Mouse (Mus musculus): ENCODE measurements at regions not wholly inside any gene's neighbourhood (a gene's known extent, or its start where the extent isn't known, plus 50 kb on each side); places are given as distances from the start of the nearest gene placed in this dataset.
A peak's percentile ranks its signal among the peaks of the same experiment; 100 is the strongest.

DNA sequence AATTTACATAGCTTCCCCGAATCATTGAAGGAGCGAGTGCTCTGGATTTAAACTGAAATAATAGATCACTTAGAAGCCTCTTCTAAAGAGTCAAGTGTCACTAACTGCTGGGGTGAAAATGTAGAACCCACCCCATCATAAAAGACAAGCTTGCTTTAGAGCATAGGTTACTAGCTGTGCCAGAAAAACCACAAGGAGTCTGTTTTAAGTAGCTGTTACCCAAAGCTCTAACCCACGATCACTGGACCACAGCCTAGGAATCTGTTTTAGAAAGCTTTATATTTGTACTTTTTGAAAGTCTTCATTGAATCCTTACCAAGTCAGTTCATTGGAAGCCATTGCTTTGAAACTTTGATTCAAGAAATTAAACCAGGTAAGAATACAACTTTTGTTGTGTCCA, 233.7 kb upstream of the Dcn start:
- no peak for DNase-seq (ENCODE audit: low read depth, low spot score)

DNA sequence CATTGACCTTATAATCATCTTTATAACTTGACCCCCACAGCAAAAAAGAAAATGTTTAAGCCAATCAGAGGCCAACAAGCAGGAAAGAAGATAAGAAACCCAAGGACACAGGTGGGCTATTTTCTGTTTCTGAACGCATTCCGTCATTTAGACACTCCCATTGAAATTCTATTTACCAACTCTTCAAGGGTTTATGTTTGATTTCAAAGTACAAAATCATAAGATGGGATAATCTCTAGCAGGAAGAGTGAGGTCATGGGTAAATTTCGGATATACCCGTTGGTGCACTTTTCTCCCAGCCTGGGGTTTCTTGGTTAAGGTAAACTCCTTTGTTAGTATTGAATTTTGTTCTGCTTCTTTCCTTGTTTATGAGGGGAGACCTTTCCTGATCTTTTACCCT, 230.9 kb upstream of the Dcn start:
- DNase-seq (ENCODE audit: low read depth, low spot score): no peak

DNA sequence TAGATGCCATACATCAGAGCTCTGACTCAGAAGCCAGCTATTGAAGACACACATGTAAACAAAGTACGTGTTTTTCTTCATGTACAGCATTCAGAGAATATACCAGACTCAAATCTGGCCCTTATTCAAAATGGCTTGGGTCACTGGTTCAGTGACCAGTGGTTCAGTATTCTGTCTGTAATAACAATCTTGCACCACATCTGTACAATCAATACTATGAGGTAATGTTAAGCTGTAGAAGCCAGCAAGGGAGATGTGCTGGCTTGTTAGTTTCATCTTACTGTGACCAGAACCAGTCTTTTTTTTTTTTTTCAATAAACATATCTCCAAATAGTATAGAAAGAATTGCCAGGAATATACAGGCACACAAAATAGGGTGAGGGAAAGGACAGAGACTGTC, 229.6 kb upstream of the Dcn start:
- DNase-seq (ENCODE audit: low read depth, low spot score): no peak

DNA sequence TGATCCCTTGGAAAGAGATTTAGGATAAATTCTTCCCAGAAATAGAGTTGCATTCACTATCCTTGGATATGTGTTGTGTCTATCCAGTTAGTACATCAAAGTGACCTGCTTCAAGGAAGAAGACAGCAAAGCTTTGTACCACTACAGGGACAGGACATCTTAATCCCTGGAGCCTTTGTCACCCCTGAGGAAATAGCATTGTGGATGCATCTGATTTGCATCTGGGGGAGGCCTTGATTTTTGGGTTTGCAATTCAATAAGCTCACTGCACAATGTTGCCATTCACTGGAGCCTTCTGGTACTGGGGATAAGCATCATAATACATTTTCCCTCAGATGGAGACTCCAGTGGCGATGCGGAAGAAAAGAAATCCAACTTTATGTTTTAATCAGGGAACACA, 229.2 kb upstream of the Dcn start:
- DNase-seq (ENCODE audit: low read depth, low spot score): no peak

DNA sequence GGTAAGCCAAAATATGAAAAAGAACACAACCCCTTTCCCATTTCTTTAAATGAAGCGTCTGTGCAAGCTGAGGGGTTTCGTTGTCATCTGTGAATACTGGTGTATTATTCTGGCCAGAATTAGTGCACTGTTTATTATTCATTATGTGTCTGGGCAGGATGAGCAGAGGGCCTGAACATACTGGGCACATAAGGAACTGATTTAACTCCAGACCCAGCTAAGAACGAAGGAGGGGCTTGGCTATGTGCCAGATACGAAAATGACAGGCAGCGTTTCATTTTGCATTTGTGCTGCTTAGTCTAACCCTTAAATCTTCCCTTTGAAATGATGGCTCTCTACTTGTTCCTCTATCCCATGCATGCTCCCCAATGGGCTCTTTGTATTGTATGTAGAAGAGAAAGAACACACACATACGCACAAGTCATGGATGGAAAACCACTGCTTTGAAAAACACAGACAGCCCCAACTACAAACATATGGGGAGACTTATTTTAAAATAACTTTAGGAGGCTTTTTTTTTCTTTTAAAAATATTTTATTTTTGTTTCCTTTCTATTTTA, 213.4 kb upstream of the Dcn start:
- DNase-seq (ENCODE audit: low read depth, low spot score): no peak

DNA sequence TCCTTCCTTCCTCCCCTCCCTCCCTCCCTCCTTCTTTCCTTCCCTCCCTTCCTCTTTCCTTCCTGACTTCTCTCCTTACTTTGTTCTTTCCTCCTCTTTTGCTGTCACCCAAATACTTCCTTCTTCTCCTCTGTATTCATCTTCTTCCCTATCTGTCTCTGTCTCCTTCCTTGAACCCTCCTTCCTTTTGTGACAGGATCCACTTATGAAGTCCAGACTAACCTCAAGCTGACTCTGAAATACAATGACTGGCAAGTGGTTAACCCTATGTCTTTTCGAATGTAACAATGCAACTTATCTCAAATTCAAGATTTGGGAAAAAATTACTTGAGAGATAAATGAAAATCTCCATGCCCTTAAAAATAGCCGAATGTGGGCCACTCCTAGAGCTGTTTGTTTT, 197.0 kb upstream of the Dcn start:
- DNase-seq (ENCODE audit: low read depth, low spot score): no peak

DNA sequence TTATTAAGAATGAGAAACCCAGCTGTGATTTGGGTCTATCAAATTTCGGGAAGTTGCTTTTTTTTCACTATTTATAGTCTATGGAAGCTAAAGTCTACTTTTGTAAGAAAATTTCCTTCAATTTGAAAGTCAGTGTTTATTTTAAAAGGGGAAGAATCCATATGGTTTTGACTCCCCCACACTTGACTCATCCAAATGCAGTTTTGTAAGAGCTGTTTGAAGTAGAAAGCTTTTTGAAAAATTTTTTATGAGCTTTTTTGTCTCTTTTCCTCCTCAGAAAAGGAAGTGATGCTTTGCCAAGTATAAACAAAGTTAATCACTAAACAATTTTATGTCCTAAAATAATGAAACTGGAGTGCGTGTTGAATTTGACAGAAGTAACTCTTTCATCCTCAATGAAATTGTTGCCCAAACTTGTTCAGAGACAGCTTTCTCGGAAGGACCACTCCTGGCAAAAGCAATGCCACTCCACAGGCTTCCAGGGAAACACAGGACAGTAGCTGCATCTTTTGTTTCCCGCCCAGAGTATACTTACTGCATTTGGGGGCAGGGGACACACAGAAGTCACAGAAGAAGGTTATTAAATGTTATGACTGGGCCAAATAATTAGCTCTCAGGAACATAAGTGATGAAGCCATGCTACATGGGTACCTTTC, 196.4 kb upstream of the Dcn start:
- no peak for DNase-seq (ENCODE audit: low read depth, low spot score)

DNA sequence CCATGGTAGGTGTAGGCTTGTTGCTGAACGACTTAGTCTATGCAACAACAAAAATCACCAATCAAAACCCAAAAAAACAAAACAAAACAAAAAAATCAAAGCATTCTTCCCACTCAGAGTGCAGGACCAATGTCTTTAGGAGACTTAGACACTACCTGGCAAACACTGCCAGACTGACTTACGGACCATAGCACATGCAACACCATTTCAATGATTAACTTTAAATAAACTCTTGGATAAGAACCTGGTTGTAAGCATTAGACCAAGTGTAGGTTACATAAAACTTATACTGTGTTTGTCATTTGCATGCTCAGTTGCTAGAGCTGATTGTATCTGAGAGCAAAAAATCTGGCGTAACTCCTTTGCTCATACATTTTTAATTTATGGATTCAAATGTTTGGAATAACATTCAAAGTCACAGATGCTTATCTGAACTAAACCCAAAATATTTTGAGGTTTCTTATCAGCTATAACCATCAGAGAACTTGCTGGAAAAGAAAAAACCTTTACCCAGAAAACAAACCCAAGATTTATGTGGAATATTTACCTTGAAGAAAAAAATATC, 174.5 kb upstream of the Dcn start:
- no peak for DNase-seq (ENCODE audit: low read depth, low spot score)

DNA sequence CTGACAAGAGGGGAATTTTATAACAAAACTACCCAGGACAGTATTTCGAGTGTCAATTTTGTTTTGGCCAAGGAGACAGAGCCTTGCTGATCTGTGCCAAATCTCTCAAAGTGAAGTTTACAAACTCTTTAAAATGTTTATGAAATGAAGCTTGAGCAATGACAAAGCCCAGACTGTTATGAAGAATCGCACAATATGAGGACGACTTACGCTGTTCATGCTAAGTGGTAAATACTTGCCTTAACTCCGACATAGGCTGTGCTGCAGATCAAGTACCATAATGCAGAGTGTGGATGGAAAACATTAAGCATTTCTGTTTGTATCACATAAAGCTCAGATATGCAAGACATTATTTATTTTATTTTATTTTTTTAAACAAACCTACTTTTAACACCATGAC, 169.8 kb upstream of the Dcn start:
- no peak for DNase-seq (ENCODE audit: low read depth, low spot score)

DNA sequence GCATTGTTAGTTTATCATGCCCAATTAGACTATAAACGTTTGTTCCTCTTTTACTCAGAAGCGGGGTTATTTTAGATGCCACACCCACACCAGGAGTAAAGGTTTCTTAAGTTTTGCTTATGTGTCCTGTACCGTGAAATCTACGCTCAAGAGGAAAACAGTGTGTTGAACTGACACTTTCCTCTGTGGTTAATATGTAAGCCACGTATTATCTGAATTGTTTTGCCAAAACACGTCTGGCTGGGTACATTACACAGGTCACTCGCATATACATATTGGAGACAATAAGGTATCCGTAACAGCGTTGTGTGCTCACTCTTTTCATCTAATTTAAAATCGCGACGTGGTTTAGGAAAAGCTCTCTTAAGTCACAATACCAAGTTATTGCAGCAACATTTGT, 166.9 kb upstream of the Dcn start:
- DNase-seq (ENCODE audit: low read depth, low spot score): no peak

DNA sequence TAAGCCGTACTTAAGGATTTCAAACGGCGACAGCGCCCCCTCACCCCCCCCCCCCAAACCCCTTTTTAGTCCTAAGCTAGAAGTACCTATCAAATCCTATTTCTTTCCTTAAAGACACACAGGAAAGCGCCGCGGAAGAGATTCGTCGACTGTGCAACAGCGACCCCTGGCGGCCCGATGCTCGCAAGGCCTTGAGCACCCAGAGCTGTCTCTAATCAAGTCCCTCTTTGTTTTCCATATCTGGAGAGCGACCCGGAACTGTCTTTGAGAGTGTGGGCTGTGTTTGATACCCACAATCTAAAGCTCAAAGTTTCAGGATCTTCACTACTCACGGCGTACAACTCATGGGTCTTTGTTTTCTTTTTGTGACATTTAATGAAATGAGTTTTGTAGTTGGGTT, 166.4 kb upstream of the Dcn start:
- DNase-seq (ENCODE audit: low read depth, low spot score): peak; percentile 84

DNA sequence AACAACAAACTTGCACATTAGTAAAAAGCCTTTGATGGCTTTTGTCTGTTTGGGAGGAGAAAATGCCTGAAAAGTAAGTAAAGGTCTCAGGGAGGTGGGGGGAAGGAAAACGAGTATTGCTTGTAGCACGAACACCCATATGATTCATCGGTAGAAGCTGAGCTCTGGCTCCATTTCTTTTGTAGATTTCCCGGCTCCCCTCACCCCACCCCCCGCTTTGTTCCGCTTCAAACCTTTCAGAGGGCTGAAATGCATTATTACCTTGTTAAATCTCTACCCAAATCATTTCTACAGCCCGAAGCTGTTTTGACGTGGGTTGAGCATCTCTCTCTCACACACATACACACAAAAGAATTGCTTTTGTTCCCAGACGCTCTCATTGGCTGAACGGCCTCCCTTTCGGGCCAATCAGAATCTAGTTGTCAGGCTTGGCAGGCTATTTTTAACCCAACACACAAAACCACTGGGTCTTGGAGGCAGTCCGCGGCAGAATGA, 166.0 kb upstream of the Dcn start:
- peak; percentile 74 for DNase-seq (ENCODE audit: low read depth, low spot score)

DNA sequence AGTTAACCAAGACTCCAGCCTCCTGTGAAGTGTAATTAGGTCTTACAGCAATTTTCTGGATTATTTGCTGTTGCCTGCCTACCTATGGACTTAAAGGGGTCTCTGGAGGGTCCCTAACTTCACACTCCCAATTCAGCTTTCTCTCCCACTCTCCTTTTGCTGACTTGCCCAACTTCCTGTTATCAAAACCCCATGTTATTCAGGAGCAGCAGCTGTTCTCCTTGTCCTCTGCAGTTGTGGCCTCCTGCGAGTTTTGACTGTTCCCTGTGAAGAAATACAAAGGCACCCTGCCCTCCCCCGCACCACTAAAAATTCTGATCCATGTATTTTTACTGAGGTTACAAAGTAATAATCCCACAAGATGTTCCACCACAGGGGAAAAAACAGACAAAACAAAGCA, 146.8 kb upstream of the Dcn start:
- DNase-seq (ENCODE audit: low read depth, low spot score): no peak

DNA sequence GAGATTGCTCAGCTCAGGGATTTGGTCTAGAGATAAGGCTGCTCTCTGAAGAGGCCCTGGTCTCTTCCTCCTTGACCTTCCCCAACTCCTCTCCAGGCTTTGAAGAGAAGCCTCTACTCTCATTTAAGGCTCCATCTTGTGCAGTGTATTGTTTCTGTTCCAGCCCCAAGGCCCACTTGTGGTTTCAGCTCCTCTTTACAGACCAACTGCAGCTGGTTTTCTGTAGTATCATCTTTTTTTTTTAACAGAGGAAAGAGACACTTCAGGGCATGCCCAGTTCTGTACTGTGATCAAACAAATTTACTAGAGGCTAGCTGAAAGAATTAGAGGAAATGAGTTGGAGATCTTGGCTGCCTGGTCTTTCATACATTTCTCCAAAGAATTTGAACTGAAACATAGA, 145.4 kb upstream of the Dcn start:
- DNase-seq (ENCODE audit: low read depth, low spot score): no peak

DNA sequence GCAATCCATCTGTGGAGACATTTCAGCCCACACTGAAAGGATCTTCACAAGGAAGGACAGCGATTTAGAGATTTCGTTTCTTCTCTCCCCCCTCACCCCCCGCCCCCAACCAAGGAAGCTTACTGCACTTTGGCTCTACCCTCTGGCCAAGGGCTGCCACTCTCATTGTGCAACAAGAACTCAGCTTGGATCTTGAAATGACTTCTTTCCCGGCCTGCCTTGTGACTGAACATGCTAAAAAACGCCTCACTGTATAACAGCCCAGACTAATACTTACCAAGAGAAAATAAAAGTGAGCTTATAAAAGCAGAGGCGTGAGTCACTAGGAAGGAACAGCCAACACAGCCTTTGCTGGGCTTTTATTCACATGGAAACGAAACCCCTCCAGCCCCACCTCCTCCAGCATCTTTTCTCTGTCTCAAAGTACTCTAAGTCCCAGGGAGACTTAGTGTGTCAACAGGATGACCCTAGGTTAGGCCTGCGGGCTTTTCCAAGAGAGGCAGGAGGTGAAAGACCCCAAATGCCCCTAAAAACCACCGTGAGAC, 144.7 kb upstream of the Dcn start:
- no peak for DNase-seq (ENCODE audit: low read depth, low spot score)

DNA sequence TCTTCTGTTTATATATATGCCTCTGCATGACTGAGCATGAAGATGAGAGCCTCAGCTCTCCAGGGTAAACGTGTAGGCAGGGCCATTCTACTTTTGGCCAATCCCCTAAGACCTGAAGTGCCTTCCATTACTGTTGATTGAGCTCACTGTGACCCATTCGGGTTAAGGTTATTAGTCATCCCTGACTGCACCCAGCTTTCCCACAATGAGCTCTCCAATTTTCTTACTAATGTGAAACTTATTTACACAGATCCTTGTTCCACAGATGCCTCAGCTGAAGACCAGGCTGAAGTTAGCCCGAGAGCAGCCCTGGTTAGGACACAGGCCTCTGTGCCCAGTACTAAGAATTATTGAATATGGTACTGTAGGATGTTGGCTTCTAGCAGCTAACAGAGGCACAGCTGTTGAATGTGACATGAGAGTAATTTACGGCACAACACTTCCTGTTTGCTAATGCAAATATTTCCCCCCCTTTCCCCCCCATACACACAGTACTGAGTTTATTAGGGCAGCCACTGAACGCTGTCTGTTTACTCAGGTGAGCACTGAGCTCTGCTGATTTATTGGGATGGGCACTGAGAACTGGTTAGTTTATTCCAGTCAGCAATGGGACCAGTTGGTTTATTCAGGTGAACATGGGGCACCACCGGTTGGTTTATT, 141.2 kb upstream of the Dcn start:
- DNase-seq (ENCODE audit: low read depth, low spot score): no peak

DNA sequence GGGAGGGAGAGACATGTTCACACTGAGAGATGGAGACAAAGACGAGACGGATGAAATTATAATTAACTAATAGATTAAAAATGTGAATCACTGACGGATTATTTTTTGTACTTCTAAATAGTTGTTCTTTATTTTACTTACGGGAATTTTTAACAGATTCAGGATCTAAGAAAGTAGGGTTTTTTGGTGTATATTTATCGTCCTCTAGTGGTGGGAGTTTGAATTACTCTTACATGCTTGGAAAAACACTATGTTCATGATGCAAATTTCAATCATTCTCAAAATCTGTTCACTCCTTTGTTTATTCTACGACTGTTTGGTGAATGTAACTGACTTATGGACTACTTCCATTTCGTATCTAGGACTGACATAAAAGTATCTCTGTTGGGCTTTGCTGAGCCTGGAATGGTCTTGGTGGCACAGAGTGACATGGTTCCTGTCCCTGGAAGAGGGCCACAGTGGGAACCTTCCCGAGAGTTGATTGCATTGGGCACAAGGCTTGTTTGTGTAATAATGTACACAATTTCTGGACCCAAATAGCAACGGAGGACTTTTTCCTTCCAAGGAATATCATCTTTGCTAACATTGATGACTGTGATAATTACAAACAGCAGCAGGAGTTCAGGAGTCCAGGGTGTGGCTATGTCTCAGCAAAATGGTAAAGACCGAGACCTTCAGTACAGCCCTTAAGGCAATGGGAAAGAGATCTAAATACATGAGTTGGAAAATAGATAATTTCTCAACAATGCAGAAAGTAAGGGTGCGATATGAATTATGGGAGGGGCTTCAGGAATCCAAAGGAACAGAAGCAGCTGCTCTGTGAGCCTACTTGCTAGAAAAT, 139.3 kb upstream of the Dcn start:
- peak; percentile 17 for DNase-seq (ENCODE audit: low read depth, low spot score)

DNA sequence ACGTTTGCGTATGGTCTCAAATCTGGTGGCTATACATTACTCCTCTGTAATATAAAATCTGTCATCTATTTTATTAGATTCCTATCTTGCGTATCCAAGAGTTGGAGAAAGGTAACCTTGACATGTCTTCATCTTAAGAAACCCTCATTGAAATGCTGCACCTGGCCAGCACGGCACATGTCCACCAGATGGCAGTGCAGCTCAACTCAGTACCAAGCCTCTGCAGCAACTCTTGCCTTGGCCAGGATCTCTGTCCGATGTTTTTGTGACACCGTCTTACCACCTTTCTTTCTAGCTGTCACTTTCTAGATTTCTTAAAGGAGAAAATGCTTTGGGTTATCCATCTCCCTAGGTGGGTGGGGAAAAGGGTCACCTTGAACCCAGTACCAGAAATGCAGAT, 134.1 kb upstream of the Dcn start:
- DNase-seq (ENCODE audit: low read depth, low spot score): peak; percentile 54

DNA sequence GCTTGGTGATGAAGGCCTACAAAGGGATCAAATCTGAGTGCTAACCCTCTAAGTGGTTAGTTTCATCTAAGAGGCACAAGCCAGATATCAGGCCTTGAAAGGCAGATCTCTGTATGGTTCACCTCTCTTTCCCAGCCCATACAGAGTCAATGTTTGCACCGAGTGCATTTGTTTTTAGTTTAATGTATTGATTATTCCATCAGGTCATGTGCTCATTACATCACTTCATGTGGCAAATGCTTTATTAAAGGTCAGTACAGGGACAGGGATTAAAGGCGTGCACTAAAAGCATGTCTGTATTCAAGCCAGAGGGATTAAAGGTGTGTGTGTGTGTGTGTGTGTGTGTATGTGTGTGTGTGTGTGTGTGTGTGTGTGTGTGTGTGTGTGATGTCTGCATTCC, 132.5 kb upstream of the Dcn start:
- no peak for DNase-seq (ENCODE audit: low read depth, low spot score)

DNA sequence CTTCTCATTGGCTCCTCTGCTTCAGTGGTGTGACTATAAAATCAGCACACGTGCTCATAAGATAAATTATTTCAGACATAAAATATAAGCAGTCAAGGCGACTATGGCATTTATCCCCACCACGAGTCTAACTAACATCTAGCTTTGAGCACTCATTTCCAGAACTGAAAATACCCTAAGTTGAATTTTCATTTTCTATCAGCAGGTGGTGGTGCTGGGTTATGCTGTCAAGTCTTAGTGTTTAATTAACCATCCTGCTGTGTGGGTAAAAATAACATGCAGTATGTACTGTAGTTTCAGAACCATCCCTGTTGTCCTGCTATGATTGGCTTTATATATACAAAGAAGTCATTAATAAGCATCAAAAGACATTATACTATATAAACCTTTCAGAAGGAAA, 110.8 kb upstream of the Dcn start:
- no peak for DNase-seq (ENCODE audit: low read depth, low spot score)

DNA sequence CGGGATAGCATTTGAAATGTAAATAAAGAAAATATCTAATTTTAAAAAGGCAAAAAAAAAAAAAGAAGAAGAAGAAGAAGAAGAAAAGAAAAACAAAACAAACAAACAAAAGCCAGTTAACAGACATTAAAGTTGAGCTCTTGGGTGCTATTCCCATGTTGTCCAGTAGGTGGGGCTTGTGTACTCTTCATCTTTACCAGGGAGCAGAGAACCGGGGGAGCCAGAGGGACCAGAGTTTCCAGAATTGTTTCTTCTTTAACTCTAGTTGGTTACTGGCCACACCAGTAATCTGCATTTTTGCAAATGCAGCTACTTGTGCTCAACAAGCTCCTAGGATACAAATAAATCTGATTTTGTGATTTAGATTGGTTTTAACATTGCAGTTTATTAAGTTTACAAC, 103.6 kb upstream of the Dcn start:
- peak; percentile 61 for DNase-seq (ENCODE audit: low read depth, low spot score)

DNA sequence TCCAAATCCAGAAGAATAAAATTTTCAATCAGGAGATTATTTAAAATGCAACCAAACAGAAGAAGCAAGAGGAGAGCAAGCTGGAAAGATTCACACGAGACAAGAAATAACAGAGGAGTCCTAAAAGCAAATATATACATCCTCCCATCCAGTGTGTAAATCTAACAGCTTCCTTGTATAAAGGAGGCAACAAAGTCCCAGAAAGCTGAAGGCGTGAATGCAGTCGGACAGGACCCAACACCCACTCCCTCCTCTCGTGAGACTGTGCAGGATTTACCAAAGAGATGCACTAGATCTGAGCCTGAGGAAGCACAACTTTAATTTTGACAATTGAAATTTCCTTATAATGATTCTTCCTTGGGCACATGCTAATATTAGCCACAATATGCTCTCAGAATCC, 103.0 kb upstream of the Dcn start:
- DNase-seq (ENCODE audit: low read depth, low spot score): no peak
